Mouse (Mus musculus): ENCODE results near the gene Zfp775. TPM values are rescaled to one million over a fixed set of nuclear protein-coding genes. Genes with fewer than 3 reads are reported as not detected.
A peak's percentile ranks its signal among the peaks of the same experiment; 100 is the strongest.
"Not testable (repeated sequence)": the region's sequence is repeated elsewhere in the genome, so short reads cannot be mapped to it uniquely, and the experiment has no call there.

Gene Zfp775
- polyA plus RNA-seq, 1 experiment from 2014 or later = 15.7 TPM

DNA sequence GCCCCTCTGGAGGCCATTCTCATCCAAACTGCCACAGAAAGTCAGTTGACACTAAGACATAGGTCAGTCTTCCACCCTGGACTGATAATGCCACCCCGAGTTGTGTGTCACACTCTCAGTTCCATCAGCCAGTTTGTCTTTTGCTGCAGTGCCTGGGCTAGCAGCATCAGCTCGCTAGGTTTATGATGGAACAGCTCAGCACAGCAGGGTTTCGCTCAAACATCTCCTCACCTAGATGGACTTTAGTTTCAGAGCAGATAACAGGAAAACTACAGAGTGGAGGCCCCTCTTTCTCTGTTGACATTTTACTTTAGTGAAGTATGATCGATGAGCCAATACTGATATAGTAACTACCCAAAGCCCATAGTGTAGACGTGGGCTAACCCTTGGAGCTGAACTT lies 12.9 kb downstream of the Zfp775 start:
- no peak overlapping the region for H3K9ac ChIP-seq (replicated peaks)
- no peaks in the 10 kb centered on the region for H3K27me3 ChIP-seq
- no peak overlapping the region for H3K27ac ChIP-seq (replicated peaks)
- H3K36me3 ChIP-seq = peaks cover 50% of the 10 kb centered on the region
- no peak for ATAC-seq (ENCODE audit: low FRiP score, low read depth)
- no peak overlapping the region for H3K4me3 ChIP-seq
- H3K9me3 ChIP-seq = no peaks in the 10 kb centered on the region
- H3K4me2 ChIP-seq (replicated peaks) = no peak overlapping the region
- 90% methylated on average over 5 of the region's 5 CpGs for WGBS
- no peaks in the 10 kb centered on the region for H3K4me1 ChIP-seq

DNA sequence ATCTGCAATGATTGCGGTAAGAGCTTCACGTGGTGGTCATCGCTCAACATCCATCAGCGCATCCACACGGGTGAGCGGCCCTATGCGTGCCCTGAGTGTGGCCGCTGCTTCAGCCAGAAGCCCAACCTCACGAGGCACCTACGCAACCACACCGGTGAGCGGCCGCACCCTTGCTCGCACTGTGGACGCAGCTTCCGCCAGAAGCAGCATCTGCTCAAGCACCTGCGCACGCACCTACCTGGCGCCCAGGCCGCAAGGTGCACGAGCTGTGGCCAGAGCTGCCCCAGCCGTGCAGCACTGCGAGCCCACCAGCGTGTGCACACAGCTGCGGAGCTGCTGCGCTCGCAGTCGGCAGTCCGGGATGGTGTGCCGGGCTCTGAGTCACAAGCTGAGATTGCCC lies 18.2 kb downstream of the Zfp775 start:
- WGBS = 95% methylated on average over 30 of the region's 30 CpGs
- no peak overlapping the region for H3K27ac ChIP-seq (replicated peaks)
- no peaks in the 10 kb centered on the region for H3K9me3 ChIP-seq
- H3K27me3 ChIP-seq = peaks cover 1% of the 10 kb centered on the region; the same call in 1 of the 2 replicates
- ATAC-seq (ENCODE audit: low FRiP score, low read depth) = no peak
- H3K4me3 ChIP-seq = no peak overlapping the region
- no peak overlapping the region for H3K4me2 ChIP-seq (replicated peaks)
- H3K4me1 ChIP-seq = no peaks in the 10 kb centered on the region
- H3K36me3 ChIP-seq = peaks cover 42% of the 10 kb centered on the region
- no peak overlapping the region for H3K9ac ChIP-seq (replicated peaks)

DNA sequence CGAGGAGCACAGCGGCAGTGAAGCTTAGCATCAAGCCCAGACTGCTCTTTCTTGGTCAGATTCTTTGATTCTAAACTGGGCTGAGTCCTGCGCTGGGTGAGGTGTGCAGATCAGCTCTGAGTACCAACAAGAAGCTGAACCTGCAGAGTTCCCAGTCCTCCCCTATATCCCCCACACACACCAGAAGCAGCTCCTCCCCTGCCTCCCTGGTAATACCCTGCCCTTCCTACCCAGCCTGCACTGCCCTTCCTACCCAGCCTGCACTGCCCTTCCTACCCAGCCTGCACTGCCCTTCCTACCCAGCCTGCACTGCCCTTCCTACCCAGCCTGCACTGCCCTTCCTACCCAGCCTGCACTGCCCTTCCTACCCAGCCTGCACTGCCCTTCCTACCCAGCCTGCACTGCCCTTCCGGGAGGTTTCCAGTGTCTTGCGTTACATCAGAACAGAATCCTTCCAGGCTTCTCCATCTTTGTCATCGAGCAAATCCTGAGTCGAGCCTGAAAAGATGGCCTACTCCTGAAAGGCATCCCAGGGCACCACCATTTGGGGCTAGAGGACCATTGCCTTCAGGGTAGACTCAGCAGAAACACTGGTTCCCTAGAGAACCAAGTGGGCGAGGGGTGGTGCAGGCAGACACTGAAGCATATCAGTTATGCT lies 20.5 kb downstream of the Zfp775 start:
- H3K4me2 ChIP-seq (replicated peaks); H3K27ac ChIP-seq (replicated peaks); H3K9me3 ChIP-seq; H3K4me3 ChIP-seq; H3K9ac ChIP-seq (replicated peaks); ATAC-seq (ENCODE audit: low FRiP score, low read depth): not testable (repeated sequence)
- peaks cover 36% of the 10 kb centered on the region for H3K36me3 ChIP-seq
- 85% methylated on average over 8 of the region's 8 CpGs for whole genome bisulfite sequencing
- peaks cover 10% of the 10 kb centered on the region for H3K4me1 ChIP-seq
- peaks cover 21% of the 10 kb centered on the region for H3K27me3 ChIP-seq

DNA sequence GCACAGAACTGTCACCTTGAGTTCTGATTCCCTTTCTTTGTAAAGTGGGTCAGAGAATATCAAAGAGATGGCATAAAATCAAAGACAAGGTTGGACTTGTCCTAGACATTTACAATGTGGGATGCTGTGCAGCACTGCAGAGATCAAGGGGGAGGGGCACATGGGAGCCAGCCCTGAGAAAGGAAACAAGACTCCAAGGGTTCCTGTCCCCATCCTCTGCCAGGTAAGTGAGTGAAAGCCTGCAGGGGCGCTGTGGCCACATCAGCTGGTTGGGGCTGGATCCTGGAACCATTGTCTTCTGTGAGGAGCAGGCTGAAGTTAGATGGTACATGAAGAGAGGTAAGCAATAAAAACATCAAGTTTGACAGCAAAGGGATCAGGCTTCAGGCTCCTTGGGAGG lies 21.6 kb downstream of the Zfp775 start:
- Histone ChIP-seq H3K27me3 (peaks cover 32% of the 10 kb centered on the region), H3K27ac (replicated peaks) (no peak overlapping the region), H3K4me3 (no peak overlapping the region), H3K4me2 (replicated peaks) (no peak overlapping the region), H3K4me1 (peaks cover 12% of the 10 kb centered on the region), H3K9ac (replicated peaks) (no peak overlapping the region), H3K9me3 (no peaks in the 10 kb centered on the region), H3K36me3 (peaks cover 29% of the 10 kb centered on the region)
- WGBS = 22% methylated on average over 1 of the region's 1 CpGs
- no peak for ATAC-seq (ENCODE audit: low FRiP score, low read depth)

DNA sequence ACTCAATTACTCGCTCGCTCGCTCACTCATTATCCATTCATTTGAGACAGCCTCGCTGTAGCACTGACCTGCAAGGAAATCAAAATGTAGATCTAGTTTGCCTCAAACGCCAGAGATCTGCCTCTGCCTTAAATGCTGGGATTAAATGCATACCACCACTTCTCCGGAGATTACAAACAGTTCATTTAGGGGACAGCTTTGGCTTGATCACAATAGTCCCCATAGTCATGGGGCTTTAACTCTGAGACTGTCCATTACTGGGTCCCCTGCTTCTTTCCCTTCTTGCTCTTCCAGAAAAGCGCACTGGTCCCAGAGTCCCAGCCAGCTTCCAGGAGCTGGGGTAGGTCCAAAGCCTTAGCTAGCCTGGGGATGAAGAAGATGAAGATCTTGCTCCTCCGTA lies 24.6 kb downstream of the Zfp775 start, which contains the start of gene AI854703:
Gene AI854703 (plus strand): TSS at position 301 of the 400 bp plus-strand sequence.
- no peak for ATAC-seq (ENCODE audit: low FRiP score, low read depth)
- Histone ChIP-seq H3K4me2 (replicated peaks) (peak within 1 kb of the TSS; percentile 71), H3K27me3 (peaks cover 58% of the 10 kb centered on the region), H3K27ac (replicated peaks) (no peak within 1 kb of the TSS), H3K4me1 (peaks cover 20% of the 10 kb centered on the region), H3K4me3 (peak within 1 kb of the TSS; percentile 44), H3K36me3 (peaks cover 3% of the 10 kb centered on the region; the same call in 1 of the 2 replicates), H3K9me3 (no peaks in the 10 kb centered on the region), H3K9ac (replicated peaks) (peak within 1 kb of the TSS; percentile 40)
- WGBS = 24% methylated on average over 8 of the region's 8 CpGs

DNA sequence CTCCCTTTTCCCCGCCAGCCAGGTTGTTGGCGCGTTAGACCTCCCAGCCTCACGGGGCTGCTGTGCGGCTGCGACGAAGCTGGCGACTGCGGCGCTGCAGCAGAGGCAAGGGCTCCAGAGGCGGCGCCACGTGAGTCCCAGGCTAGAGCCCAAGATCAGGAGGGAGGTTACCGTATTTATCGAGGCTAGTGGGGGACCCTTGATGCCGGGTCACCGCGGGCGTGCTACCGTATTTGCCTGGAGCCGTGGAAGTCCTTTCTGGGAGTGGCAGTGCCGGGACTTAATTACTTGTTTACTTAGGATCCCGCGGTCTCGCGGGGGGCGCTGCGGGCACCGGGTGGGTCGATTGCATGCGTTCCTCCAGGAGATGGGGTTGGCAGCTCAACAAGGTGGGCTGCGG lies 25.1 kb downstream of the Zfp775 start:
- H3K4me2 ChIP-seq (replicated peaks) = peak overlapping the region; percentile 71
- peaks cover 58% of the 10 kb centered on the region for H3K27me3 ChIP-seq
- no peaks in the 10 kb centered on the region for H3K9me3 ChIP-seq
- peak; percentile 41 for ATAC-seq (ENCODE audit: low FRiP score, low read depth)
- peaks cover 20% of the 10 kb centered on the region for H3K4me1 ChIP-seq
- WGBS = under 1% methylated on average over 32 of the region's 32 CpGs
- H3K36me3 ChIP-seq = no peaks in the 10 kb centered on the region
- peak overlapping the region; percentile 40 for H3K9ac ChIP-seq (replicated peaks)
- peak overlapping the region; percentile 44 for H3K4me3 ChIP-seq
- no peak overlapping the region for H3K27ac ChIP-seq (replicated peaks)

DNA sequence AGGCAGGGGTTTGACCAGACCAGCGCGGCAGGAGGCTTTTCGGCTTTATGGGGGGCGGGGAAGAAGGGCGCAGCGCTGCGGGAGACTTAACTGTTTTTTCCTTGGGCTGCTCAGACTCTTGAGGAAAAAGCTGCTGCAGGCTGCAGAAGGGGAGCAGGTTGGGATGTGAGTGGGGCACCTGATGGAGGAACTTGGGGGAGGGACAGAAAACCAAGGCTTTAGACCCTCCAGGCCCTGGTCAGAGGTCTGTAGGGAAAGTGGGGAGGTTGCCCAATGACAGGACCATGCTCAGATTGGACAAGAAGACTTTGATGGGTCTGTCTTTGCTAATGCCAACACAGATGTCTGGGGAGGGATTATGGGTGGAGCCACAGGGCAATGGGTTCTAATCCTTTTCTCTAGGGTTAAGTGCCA lies 25.7 kb downstream of the Zfp775 start:
- ATAC-seq (ENCODE audit: low FRiP score, low read depth) = no peak
- peak overlapping the region; percentile 71 for H3K4me2 ChIP-seq (replicated peaks)
- H3K27me3 ChIP-seq = peaks cover 58% of the 10 kb centered on the region
- H3K27ac ChIP-seq (replicated peaks) = no peak overlapping the region
- H3K9me3 ChIP-seq = no peaks in the 10 kb centered on the region
- peak overlapping the region; percentile 40; the same call in 1 of the 2 replicates for H3K9ac ChIP-seq (replicated peaks)
- WGBS = 4% methylated on average over 7 of the region's 7 CpGs
- H3K4me3 ChIP-seq = peak overlapping the region; percentile 44
- no peaks in the 10 kb centered on the region for H3K36me3 ChIP-seq
- peaks cover 20% of the 10 kb centered on the region for H3K4me1 ChIP-seq

DNA sequence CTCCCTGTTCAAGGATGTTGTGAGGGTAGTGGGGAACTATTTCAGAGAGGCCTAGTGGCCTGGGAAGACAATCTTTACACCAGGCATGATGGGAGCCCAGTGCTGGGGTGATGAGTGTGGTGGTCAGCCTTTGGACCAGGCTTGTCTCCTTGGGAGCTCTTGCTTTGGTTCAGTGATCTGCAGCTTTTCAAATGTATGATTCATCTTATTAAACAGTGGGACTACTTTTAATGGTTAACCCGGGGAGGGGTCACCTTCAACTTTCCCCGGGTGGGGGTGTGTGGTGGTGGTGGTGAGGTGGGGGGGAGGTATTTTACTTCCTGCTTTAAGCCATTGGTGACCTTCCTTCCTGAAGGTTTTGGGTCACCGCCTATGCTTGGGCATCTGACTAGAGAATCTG lies 26.5 kb downstream of the Zfp775 start:
- Histone ChIP-seq H3K4me2 (replicated peaks) (no peak overlapping the region), H3K9ac (replicated peaks) (no peak overlapping the region), H3K4me3 (no peak overlapping the region), H3K36me3 (no peaks in the 10 kb centered on the region), H3K9me3 (no peaks in the 10 kb centered on the region), H3K27me3 (peaks cover 58% of the 10 kb centered on the region), H3K27ac (replicated peaks) (no peak overlapping the region), H3K4me1 (peaks cover 20% of the 10 kb centered on the region)
- ATAC-seq (ENCODE audit: low FRiP score, low read depth) = no peak
- WGBS = 83% methylated on average over 3 of the region's 3 CpGs

DNA sequence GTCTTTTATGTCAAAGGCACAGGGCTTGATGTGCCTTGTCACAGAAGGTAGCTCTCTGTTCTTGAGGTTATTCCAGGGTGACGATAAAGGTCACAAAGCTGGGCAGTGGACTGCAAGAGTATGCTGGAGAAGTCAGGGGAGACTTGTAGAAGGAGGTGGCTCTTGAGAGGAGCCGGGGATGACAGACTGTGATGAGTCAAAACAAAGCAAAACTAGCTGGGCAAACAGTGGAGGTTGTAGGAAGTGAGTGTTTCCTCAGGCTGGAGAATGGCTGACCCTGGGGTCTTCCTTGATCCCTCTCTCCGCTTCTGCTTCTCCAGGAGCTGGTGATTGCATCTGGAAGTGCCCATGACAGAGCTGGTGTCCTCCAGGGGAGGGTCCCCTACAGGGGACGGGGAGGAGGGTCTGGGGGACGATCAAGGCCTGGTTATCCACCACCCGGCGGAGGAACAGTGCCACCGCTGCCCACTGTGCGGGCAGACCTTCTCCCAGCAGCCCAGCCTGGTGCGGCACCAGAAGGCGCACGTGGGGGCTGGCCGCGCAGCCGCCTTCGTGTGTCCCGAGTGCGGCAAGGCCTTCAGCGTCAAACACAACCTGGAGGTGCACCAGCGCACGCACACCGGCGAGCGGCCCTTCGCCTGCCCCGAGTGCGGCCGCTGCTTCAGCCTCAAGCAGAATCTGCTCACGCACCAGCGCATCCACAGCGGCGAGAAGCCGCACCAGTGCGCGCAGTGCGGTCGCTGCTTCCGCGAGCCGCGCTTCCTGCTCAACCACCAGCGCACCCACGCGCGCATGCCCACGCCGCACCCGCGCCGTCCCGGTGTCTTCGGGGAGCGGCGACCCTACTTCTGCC lies 27.2 kb downstream of the Zfp775 start:
- peak; percentile 47; the same call in 1 of the 2 replicates for ATAC-seq (ENCODE audit: low FRiP score, low read depth)
- H3K27ac ChIP-seq (replicated peaks) = no peak overlapping the region
- WGBS = 11% methylated on average over 51 of the region's 54 CpGs

DNA sequence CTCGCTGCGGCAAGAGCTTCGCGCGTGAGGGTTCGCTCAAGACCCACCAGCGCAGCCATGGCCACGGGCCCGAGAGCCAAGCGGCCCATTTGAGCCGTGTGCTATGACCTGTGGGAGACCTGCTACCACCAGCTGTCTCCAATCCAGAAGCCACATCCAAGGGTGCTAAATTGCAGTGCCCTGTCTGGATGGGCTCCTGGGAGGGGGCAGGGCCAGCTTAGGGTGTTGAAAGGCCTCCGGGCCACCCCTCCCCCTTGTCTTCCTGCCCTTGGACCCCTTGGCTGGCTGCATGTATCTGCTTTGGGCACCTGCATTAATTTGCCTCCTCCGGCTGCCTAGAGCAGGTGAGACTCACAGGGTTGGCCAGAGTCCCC lies 27.8 kb downstream of the Zfp775 start:
- Histone ChIP-seq H3K4me2 (replicated peaks) (peak overlapping the region; percentile 67), H3K27me3 (peaks cover 58% of the 10 kb centered on the region), H3K27ac (replicated peaks) (no peak overlapping the region), H3K4me3 (peak overlapping the region; percentile 45), H3K36me3 (no peaks in the 10 kb centered on the region), H3K9me3 (no peaks in the 10 kb centered on the region), H3K4me1 (peaks cover 20% of the 10 kb centered on the region), H3K9ac (replicated peaks) (peak overlapping the region; percentile 34; the same call in 1 of the 2 replicates)
- 22% methylated on average over 13 of the region's 13 CpGs for WGBS
- peak; percentile 19; the same call in 1 of the 2 replicates for ATAC-seq (ENCODE audit: low FRiP score, low read depth)

More for the DNA sequence above, 27.2 kb downstream of the Zfp775 start:
- Histone ChIP-seq H3K27me3 (peaks cover 58% of the 10 kb centered on the region), H3K9me3 (no peaks in the 10 kb centered on the region), H3K9ac (replicated peaks) (peak overlapping the region; percentile 34; the same call in 1 of the 2 replicates), H3K36me3 (no peaks in the 10 kb centered on the region), H3K4me1 (peaks cover 20% of the 10 kb centered on the region), H3K4me3 (peak overlapping the region; percentile 45), H3K4me2 (replicated peaks) (peak overlapping the region; percentile 67)

DNA sequence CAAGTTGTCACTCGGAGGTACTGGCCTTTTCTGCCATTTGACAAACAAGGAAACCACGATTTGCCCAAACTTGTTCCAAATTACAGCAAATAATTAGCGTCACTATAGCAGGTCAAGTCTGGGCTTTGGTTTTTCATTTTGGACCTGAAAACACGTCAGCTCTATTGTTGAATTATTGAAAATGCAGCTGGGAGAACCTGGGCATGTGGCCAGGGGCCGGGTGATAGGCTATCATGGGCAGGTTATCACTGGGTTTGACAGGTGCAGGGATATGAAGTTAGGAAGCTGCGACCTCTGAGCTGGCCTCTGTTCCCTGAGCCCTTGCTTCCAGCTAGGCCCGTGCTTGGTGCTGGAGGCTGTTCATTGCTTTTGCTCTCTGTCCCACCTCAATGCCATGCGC lies 29.0 kb downstream of the Zfp775 start:
- Histone ChIP-seq H3K36me3 (no peaks in the 10 kb centered on the region), H3K4me2 (replicated peaks) (no peak overlapping the region), H3K4me1 (peaks cover 20% of the 10 kb centered on the region), H3K9ac (replicated peaks) (no peak overlapping the region), H3K9me3 (no peaks in the 10 kb centered on the region), H3K27me3 (peaks cover 49% of the 10 kb centered on the region), H3K4me3 (no peak overlapping the region), H3K27ac (replicated peaks) (no peak overlapping the region)
- 92% methylated on average over 8 of the region's 8 CpGs for WGBS
- ATAC-seq (ENCODE audit: low FRiP score, low read depth) = no peak

DNA sequence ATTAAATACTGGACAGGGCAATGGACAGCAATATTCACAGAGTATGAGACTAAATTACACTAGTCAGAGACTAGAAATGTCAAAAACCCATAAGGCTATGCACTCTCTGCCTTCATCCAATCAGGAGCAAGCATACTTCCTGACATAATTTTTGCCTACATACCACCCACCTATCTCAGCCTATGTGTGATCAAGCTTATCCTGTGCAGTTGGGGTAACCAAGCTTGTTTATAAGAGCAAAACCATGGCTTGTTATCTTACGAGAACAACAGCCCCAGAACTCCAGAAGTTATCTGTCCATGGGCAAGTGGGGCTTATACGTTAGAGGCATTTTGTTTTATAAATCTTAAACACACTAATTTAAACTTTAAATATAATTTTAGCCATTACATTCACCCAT lies 33.2 kb downstream of the Zfp775 start:
- Histone ChIP-seq H3K9me3 (no peaks in the 10 kb centered on the region), H3K4me3 (no peak overlapping the region), H3K9ac (replicated peaks) (no peak overlapping the region), H3K27ac (replicated peaks) (no peak overlapping the region), H3K4me1 (no peaks in the 10 kb centered on the region), H3K4me2 (replicated peaks) (no peak overlapping the region), H3K36me3 (no peaks in the 10 kb centered on the region), H3K27me3 (peaks cover 9% of the 10 kb centered on the region)
- 88% methylated on average over 2 of the region's 2 CpGs for WGBS
- no peak for ATAC-seq (ENCODE audit: low FRiP score, low read depth)

Data from midbrain, embryonic 12.5 days (tissue).